Mouse (Mus musculus): ENCODE measurements around the gene Eepd1.

The Eepd1 gene

DNA sequence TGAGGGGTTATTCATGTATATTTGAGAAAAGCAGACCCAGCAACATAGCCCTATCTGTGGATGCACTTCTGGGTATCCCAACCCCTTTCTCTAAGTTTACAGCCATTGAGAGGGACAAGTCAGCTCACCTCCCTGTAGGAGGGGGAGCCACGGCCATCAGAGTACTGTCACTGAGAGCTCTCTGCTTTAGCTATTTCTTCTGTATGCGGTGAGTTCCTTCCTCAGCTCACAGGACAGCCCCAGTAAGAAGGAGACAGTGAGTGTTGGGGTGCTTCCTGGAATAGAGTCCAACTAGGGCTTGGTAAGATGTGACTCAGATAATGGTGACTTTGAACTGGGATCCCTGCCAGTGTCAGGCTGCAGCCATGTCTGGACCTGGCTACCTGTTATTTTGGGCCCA lies 102.3 kb downstream of the Eepd1 start:
- TF ChIP-seq CTCF (conservative IDR thresholded peaks at IDR 0.05; ENCODE audit: low read length) = no peak
- TF ChIP-seq POU5F1 (IDR thresholded peaks at IDR 0.05; ENCODE audit: borderline replicate concordance, low read length) = no peak
- TF ChIP-seq NANOG (IDR thresholded peaks at IDR 0.05; ENCODE audit: borderline replicate concordance, low read length) = no peak
- Histone ChIP-seq H3K9me3 (ENCODE audit: low read length) (no peaks in the 10 kb centered on the region), H3K36me3 (ENCODE audit: insufficient read depth, low read length) (no peaks in the 10 kb centered on the region), H3K4me3 (replicated peaks; ENCODE audit: low read length) (no peak overlapping the region), H3K27me3 (ENCODE audit: insufficient read depth, low read length) (no peaks in the 10 kb centered on the region), H3K4me1 (replicated peaks; ENCODE audit: low read depth, low read length) (no peaks in the 10 kb centered on the region)

DNA sequence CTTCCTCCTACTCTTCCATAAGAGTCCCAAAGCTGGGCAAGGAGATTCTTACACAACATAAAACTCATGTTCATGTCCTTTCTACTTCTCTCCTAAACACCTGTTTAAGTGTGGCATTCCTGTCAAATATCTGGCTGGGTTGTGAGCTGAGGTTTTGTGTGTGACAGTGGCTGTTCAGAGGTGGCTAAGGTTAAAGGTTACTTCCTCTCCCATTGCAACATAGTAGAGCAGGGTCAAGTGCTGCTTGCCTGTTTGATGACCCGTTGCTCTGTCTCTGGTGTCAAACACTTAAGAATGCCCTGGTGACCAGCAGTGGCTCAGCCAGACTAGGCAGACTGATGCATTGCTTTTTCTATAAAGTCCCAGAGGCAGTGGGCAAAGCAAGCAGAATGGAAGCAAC lies 104.3 kb downstream of the Eepd1 start:
- no peaks in the 10 kb centered on the region for H3K9me3 ChIP-seq (ENCODE audit: low read length)
- no peaks in the 10 kb centered on the region for H3K36me3 ChIP-seq (ENCODE audit: insufficient read depth, low read length)
- H3K4me3 ChIP-seq (replicated peaks; ENCODE audit: low read length) = no peak overlapping the region
- 0 out of 2 replicates have a peak, but pooled peaks cover 3% of the 10 kb centered on the region for H3K27me3 ChIP-seq (ENCODE audit: insufficient read depth, low read length)
- TF ChIP-seq NANOG (IDR thresholded peaks at IDR 0.05; ENCODE audit: borderline replicate concordance, low read length) = no peak
- TF ChIP-seq CTCF (conservative IDR thresholded peaks at IDR 0.05; ENCODE audit: low read length) = no peak
- no peak for TF ChIP-seq POU5F1 (IDR thresholded peaks at IDR 0.05; ENCODE audit: borderline replicate concordance, low read length)
- H3K4me1 ChIP-seq (replicated peaks; ENCODE audit: low read depth, low read length) = no peaks in the 10 kb centered on the region

DNA sequence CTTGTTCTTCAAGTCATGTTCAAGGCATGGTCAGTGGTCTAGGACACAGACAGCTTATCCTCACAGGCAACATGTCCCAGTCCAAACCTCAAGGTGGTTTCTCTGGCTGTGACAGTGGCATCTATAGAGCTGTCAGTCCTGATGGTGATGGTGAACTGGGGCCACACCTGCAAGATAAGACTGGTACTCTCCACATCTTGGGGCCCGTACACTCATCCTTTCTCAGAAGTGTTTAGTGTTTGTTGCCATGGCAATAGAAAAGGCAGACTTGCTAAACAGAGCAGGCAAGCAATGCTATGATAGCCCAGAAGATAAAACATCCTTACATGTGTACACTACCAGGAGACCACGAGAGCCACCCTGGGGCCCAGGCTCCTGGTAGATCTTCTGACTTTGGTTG lies 107.2 kb downstream of the Eepd1 start:
- 0 out of 2 replicates have a peak, but pooled peaks cover 3% of the 10 kb centered on the region for H3K27me3 ChIP-seq (ENCODE audit: insufficient read depth, low read length)
- no peak overlapping the region for H3K4me3 ChIP-seq (replicated peaks; ENCODE audit: low read length)
- H3K9me3 ChIP-seq (ENCODE audit: low read length) = no peaks in the 10 kb centered on the region
- no peaks in the 10 kb centered on the region for H3K36me3 ChIP-seq (ENCODE audit: insufficient read depth, low read length)
- H3K4me1 ChIP-seq (replicated peaks; ENCODE audit: low read depth, low read length) = peaks cover 26% of the 10 kb centered on the region
- TF ChIP-seq POU5F1 (IDR thresholded peaks at IDR 0.05; ENCODE audit: borderline replicate concordance, low read length) (no peak), NANOG (IDR thresholded peaks at IDR 0.05; ENCODE audit: borderline replicate concordance, low read length) (no peak), CTCF (conservative IDR thresholded peaks at IDR 0.05; ENCODE audit: low read length) (no peak)

DNA sequence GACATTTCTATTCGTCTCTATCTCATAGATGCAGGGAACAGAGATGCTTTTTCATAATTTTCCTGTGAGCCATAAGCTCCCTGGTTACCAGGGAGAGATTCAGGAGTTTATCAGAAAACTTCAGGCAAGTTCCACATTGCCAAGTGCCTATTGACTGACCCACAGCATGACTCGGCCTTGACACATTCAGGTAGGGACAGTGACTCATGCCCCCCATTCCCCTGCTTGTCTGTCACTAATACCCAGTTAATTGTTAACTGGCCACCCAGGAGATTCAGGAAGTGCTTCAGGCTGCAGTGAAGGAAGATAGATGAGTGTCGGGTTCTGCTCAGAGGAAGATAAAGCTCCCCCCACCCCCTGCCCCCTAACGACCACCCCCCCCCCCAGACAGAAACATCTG lies 109.4 kb downstream of the Eepd1 start:
- 0 out of 2 replicates have a peak, but pooled peaks cover 3% of the 10 kb centered on the region for H3K27me3 ChIP-seq (ENCODE audit: insufficient read depth, low read length)
- H3K4me3 ChIP-seq (replicated peaks; ENCODE audit: low read length) = no peak overlapping the region
- TF ChIP-seq POU5F1 (IDR thresholded peaks at IDR 0.05; ENCODE audit: borderline replicate concordance, low read length) = no peak
- peaks cover 36% of the 10 kb centered on the region for H3K4me1 ChIP-seq (replicated peaks; ENCODE audit: low read depth, low read length)
- no peaks in the 10 kb centered on the region for H3K36me3 ChIP-seq (ENCODE audit: insufficient read depth, low read length)
- H3K9me3 ChIP-seq (ENCODE audit: low read length) = no peaks in the 10 kb centered on the region

DNA sequence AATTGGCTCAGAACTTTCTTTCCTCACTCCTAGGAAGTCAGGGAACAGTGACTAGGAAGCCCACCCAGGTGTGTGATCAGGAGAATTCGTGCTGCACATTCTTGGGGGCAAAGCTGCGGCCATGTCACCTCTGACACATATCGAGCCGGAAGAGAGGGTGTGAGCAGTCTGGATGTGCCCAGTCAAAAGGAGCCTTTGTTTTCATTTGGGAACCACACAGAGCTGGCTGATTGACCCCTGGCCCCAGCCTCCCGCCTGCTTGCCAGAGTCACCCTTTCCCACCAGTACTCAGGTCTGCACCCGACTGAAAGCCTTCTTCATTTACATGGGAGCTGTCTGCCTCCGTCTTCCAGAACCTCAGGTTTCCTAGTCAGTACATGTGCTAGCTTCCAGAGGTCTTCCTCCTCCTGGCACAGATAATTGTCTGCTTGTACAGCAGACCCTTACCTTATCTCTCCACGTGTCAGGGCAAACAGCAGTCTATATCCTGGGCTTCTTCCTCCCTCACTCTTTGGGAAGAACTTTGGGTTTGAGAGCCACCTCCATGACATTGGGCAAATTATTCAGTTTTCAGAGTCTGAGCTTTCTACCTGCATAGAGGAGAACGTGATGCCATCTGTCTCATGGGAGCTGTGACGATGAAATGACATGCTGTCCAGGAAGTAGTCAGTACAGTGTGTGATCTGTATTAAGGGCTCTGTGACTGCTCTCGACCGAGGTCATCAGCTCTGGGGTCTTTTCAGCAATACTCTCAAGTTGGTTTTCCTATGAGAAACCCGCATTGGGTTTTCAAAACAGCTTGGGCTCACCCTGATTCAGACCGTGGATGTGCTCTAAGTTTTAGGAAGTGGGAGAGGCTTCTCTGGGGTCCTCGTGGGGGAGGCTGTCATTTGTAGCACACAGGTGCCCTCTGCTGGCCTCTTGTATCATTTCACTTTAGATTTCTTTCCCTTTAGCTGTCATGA lies 110.3 kb downstream of the Eepd1 start:
- Histone ChIP-seq H3K9me3 (ENCODE audit: low read length) (no peaks in the 10 kb centered on the region), H3K36me3 (ENCODE audit: insufficient read depth, low read length) (no peaks in the 10 kb centered on the region), H3K4me1 (replicated peaks; ENCODE audit: low read depth, low read length) (peaks cover 36% of the 10 kb centered on the region), H3K27me3 (ENCODE audit: insufficient read depth, low read length) (0 out of 2 replicates have a peak, but pooled peaks cover 3% of the 10 kb centered on the region), H3K4me3 (replicated peaks; ENCODE audit: low read length) (no peak overlapping the region)
- TF ChIP-seq NANOG (IDR thresholded peaks at IDR 0.05; ENCODE audit: borderline replicate concordance, low read length) = no peak
- TF ChIP-seq CTCF (conservative IDR thresholded peaks at IDR 0.05; ENCODE audit: low read length) = peak; percentile 42

DNA sequence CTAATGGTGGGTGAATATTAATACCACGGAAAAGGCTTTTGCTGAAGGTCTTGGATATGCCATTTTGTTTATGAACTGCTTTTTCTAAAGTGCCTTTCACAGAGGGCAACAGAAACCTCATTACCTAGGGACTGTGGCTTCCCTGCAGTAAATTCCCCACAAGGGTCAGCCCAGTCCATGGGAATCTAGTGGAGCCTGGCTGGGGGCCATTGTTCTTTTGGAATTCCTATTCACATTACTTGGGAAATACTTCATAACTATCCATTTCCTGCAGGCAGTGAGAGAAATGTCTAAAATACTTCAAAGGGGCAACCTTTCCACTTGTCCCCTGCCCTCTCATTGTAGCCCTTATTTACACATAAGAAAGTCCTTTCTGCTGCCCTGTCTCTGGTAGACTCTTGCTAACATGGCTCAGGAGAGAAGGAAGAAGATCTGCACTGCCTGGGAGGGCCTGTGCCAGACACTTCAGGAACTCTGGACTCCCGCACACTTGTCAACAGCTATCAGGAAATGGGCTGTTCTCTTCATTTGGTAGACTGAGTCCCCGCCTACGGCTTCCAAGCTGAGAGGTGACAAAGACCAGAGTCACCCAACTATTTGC lies 111.1 kb downstream of the Eepd1 start:
- TF ChIP-seq POU5F1 (IDR thresholded peaks at IDR 0.05; ENCODE audit: borderline replicate concordance, low read length) (no peak), CTCF (conservative IDR thresholded peaks at IDR 0.05; ENCODE audit: low read length) (no peak), NANOG (IDR thresholded peaks at IDR 0.05; ENCODE audit: borderline replicate concordance, low read length) (no peak)

DNA sequence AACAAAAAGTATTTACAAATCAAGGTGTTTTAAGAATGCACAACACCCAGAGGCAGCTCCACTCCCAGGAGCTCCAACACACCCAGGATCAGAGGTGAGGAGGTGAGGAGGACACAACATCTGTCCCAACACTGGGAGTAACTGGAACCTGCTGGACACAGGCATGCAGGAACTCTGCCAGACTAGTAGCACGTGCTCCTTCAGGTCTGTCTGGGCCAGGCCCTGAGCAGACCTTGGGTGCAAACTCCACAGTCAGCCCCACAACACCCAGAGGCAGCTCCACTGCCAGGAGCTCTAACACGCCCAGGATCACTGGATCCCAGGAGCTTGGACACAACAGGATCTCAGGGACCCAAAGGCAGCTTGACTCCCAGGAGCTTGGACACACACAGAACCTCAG lies 143.4 kb downstream of the Eepd1 start:
- no peaks in the 10 kb centered on the region for H3K36me3 ChIP-seq (ENCODE audit: insufficient read depth, low read length)
- no peak overlapping the region for H3K4me3 ChIP-seq (replicated peaks; ENCODE audit: low read length)
- TF ChIP-seq NANOG (IDR thresholded peaks at IDR 0.05; ENCODE audit: borderline replicate concordance, low read length) (no peak), POU5F1 (IDR thresholded peaks at IDR 0.05; ENCODE audit: borderline replicate concordance, low read length) (no peak), CTCF (conservative IDR thresholded peaks at IDR 0.05; ENCODE audit: low read length) (no peak)
- no peaks in the 10 kb centered on the region for H3K27me3 ChIP-seq (ENCODE audit: insufficient read depth, low read length)
- H3K4me1 ChIP-seq (replicated peaks; ENCODE audit: low read depth, low read length) = no peaks in the 10 kb centered on the region
- no peaks in the 10 kb centered on the region for H3K9me3 ChIP-seq (ENCODE audit: low read length)

More for the DNA sequence above, 111.1 kb downstream of the Eepd1 start:
- Histone ChIP-seq H3K27me3 (ENCODE audit: insufficient read depth, low read length) (0 out of 2 replicates have a peak, but pooled peaks cover 3% of the 10 kb centered on the region), H3K36me3 (ENCODE audit: insufficient read depth, low read length) (no peaks in the 10 kb centered on the region), H3K4me1 (replicated peaks; ENCODE audit: low read depth, low read length) (peaks cover 36% of the 10 kb centered on the region), H3K4me3 (replicated peaks; ENCODE audit: low read length) (no peak overlapping the region), H3K9me3 (ENCODE audit: low read length) (no peaks in the 10 kb centered on the region)

DNA sequence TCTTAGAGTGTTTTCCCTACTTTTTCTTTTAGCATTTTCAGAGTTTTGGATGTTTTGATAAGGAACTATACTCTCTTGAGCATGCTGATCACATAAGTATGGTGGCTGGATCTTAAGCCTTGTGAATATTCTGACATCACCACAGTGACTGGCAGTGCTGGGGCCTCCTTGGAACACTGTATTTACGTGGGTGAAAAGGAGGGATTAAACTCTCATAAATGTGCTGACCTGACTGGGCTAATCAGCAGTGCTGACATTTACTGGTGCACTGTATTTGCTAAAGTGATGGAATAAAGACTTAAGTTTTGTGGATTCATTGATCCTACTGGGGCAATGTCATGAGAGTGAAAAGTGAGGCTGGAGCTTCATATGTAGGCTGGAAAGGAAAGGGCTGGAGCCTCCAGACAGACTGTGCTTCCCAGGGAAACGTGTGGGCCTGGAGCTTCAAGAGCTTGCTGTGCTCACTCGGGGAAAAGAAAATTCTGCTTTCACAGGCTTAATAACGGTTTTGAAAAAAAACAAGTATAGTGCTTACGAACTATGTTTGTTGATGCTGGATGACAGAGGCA lies 148.3 kb downstream of the Eepd1 start:
- H3K27me3 ChIP-seq (ENCODE audit: insufficient read depth, low read length) = no peaks in the 10 kb centered on the region
- H3K4me3 ChIP-seq (replicated peaks; ENCODE audit: low read length) = no peak overlapping the region
- no peaks in the 10 kb centered on the region for H3K9me3 ChIP-seq (ENCODE audit: low read length)
- TF ChIP-seq CTCF (conservative IDR thresholded peaks at IDR 0.05; ENCODE audit: low read length) (no peak), NANOG (IDR thresholded peaks at IDR 0.05; ENCODE audit: borderline replicate concordance, low read length) (no peak), POU5F1 (IDR thresholded peaks at IDR 0.05; ENCODE audit: borderline replicate concordance, low read length) (no peak)
- H3K36me3 ChIP-seq (ENCODE audit: insufficient read depth, low read length) = no peaks in the 10 kb centered on the region
- no peaks in the 10 kb centered on the region for H3K4me1 ChIP-seq (replicated peaks; ENCODE audit: low read depth, low read length)
